ENCODE assay signal across 8 mouse cellular contexts in the genomic region with DNA sequence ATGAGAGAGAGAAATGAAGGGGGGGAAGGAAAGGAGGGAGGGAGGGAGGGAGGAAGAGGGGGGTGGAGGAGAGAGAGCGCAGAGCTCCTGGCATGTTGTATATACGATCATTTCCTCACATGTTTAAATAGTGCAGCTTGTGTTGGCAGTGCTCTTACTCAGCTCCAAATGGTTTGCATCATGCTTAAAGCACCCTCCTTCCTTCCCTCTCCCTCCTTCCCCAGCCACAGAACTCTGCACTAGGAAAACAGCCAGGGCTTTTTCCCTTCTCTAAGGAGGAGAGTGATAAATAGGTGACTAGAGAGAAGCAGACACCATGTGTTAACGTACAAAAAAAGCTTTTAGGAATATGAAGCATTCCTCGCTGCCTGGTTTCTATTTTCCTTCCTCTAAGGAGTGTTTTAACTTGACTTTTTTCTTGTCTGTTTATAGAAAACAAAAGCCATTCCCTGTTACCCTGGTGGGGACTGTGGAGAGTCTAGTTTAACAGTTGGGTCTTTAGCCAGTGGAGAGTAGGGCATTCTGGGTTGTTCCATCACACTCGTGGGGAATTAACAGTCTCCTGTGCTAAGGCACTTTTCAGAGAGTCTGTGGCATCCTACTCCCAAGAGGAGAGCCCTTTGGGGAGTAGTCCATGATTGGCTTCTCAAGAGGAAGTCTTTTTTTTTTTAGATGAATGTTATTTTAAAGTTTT.
A peak's percentile ranks its signal among the peaks of the same experiment; 100 is the strongest.
DNase-seq lines count a peak whose midpoint lies in the region; ATAC-seq lines count a peak whose summit lies in the region.

No protein-coding gene starts in this region.

- WGBS in embryonic facial prominence, embryonic 15.5 days: 30% methylated on average over 5 of the region's 5 CpGs
- WGBS in midbrain, embryonic 15.5 days: 79% methylated on average over 5 of the region's 5 CpGs

- peaks cover 48% of the 10 kb centered on the region for H3K4me1 ChIP-seq in embryonic facial prominence, embryonic 15.5 days
- no peaks in the 10 kb centered on the region for H3K4me1 ChIP-seq in midbrain, embryonic 15.5 days

- H3K27me3 ChIP-seq in embryonic facial prominence, embryonic 15.5 days: no peaks in the 10 kb centered on the region
- H3K27me3 ChIP-seq in midbrain, embryonic 15.5 days (replicated peaks): no peaks in the 10 kb centered on the region

- no peak overlapping the region for H3K4me3 ChIP-seq in embryonic facial prominence, embryonic 15.5 days (replicated peaks)
- H3K4me3 ChIP-seq in midbrain, embryonic 15.5 days: no peak overlapping the region

- H3K4me2 ChIP-seq in embryonic facial prominence, embryonic 15.5 days (replicated peaks): no peak overlapping the region
- no peak overlapping the region for H3K4me2 ChIP-seq in midbrain, embryonic 15.5 days

- ATAC-seq in embryonic facial prominence, embryonic 15.5 days (ENCODE audit: insufficient number of reproducible peaks, low FRiP score, low TSS enrichment, low read depth): peak; percentile 86
- no peak for ATAC-seq in midbrain, embryonic 15.5 days (replicated peaks)

- peak; percentile 34 for DNase-seq in layer of hippocampus, adult 9-11 months
- no peak for DNase-seq in layer of hippocampus, adult 8-10 months (ENCODE audit: low spot score in 2 of 2)
- DNase-seq in heart, postnatal 4 days: peak; percentile 56
- peak; percentile 64 for DNase-seq in lung, postnatal 36 days
- no peak for DNase-seq in adrenal gland, adult (ENCODE audit: inconsistent age in 2 of 2, low spot score in 1 of 2)
- no peak for DNase-seq in thymus, postnatal 4 days

- H3K9me3 ChIP-seq in embryonic facial prominence, embryonic 15.5 days (replicated peaks): no peaks in the 10 kb centered on the region
- no peaks in the 10 kb centered on the region for H3K9me3 ChIP-seq in midbrain, embryonic 15.5 days

- H3K36me3 ChIP-seq in embryonic facial prominence, embryonic 15.5 days: 0 out of 2 replicates have a peak, but pooled peaks cover 8% of the 10 kb centered on the region
- H3K36me3 ChIP-seq in midbrain, embryonic 15.5 days (replicated peaks): no peaks in the 10 kb centered on the region

- H3K27ac ChIP-seq in embryonic facial prominence, embryonic 15.5 days (replicated peaks): peak overlapping the region; percentile 86
- no peak overlapping the region for H3K27ac ChIP-seq in midbrain, embryonic 15.5 days

- no peak overlapping the region for H3K9ac ChIP-seq in embryonic facial prominence, embryonic 15.5 days
- no peak overlapping the region for H3K9ac ChIP-seq in midbrain, embryonic 15.5 days

Comparison
In these comparisons a context has a peak if more than half of its experiments do, and no peak if none do; other contexts are left out.
1. DNase-seq: peak in layer of hippocampus, adult 9-11 months (single experiment), heart, postnatal 4 days (single experiment) and lung, postnatal 36 days (single experiment); none in layer of hippocampus, adult 8-10 months (0 of 2), adrenal gland, adult (0 of 2) and thymus, postnatal 4 days (single experiment).